Mouse (Mus musculus) lung, postnatal 0 days (tissue): ENCODE measurements around the gene Dlgap5.

Source experiments
- CTCF ChIP-seq: IDR thresholded peaks from 2 replicates; pipeline ENCODE4 v1.5.1; 2016; ENCODE audit warnings: antibody characterized with exemption, mild to moderate bottlenecking
- EP300 ChIP-seq: IDR thresholded peaks from 2 replicates; pipeline ENCODE4 v1.6.1; 2016; ENCODE audit warnings: antibody characterized with exemption, mild to moderate bottlenecking, control low read depth

GRCm38 (mm10) chr14:47444907-47445306, 26.7 kb upstream of the Dlgap5 start:
- TF ChIP-seq CTCF: no peak
- TF ChIP-seq EP300: no peak
